Mouse (Mus musculus) small intestine, adult 2 months (tissue): ENCODE results near the gene 2510009E07Rik. TPM values are rescaled to one million over a fixed set of nuclear protein-coding genes. Genes with fewer than 3 reads are reported as not detected.

Source experiments
- H3K27ac ChIP-seq: fragments of 200-500 bp; 2 replicates; pipeline ENCODE4 v1.5.1; 2012; ENCODE audit warnings: low read depth, low read length, control low read depth, inconsistent platforms; ENCODE audit not compliant: insufficient read depth
- H3K27me3 ChIP-seq: fragments of 200-500 bp; 2 replicates; pipeline ENCODE4 v1.6.1; 2012; ENCODE audit warnings: mild to moderate bottlenecking, moderate library complexity, low read length, inconsistent platforms; ENCODE audit not compliant: control insufficient read depth, insufficient read depth
- H3K36me3 ChIP-seq: fragments of 200-500 bp; 2 replicates; pipeline ENCODE4 v1.6.1; 2012; ENCODE audit warnings: mild to moderate bottlenecking, low read length, control low read depth, inconsistent platforms; ENCODE audit not compliant: control insufficient read depth, insufficient read depth
- H3K4me1 ChIP-seq: fragments of 200-500 bp; 2 replicates; pipeline ENCODE4 v1.6.1; 2012; ENCODE audit warnings: low read length, inconsistent platforms, mixed read lengths; ENCODE audit not compliant: control insufficient read depth, insufficient read depth, insufficient read length
- H3K4me3 ChIP-seq: fragments of 200-500 bp; 2 replicates; pipeline ENCODE4 v1.5.1; 2012; ENCODE audit warnings: low read depth, mild to moderate bottlenecking, control low read depth, inconsistent platforms, low read length, moderate library complexity
- CTCF ChIP-seq: fragments of 200-500 bp; IDR thresholded peaks from 2 replicates; pipeline ENCODE4 v1.5.1; 2012; ENCODE audit warnings: low read depth, mild to moderate bottlenecking, control low read depth, inconsistent platforms, low read length, moderate library complexity, mixed read lengths; ENCODE audit not compliant: insufficient replicate concordance, insufficient read length; ENCODE audit errors: extremely low read depth
- POLR2A ChIP-seq: fragments of 200-500 bp; IDR thresholded peaks from 2 replicates; pipeline ENCODE4 v1.6.1; 2012; ENCODE audit warnings: low read depth, mild to moderate bottlenecking, control low read depth, inconsistent platforms, low read length, moderate library complexity
- WGBS: fragments of 180-500 bp; shearing (Covaris S2); methylation state at CpG from one replicate; pipeline ENCODE4 v1.1.7; 2018; 5-methylcytosine and 5-hydroxymethylcytosine counted together
- polyA plus RNA-seq: library from polyadenylated mRNA; depleted of rRNA; stranded (reverse); fragments of >200 nt; gene quantifications from 2 replicates; pipeline ENCODE4 v1.2.3, GENCODE M21; 2012

The 2510009E07Rik gene
- polyA plus RNA-seq, 1 experiment, result 5.3 TPM

GRCm38 (mm10) chr16:21727421-21727820 lies 33.0 kb upstream of the 2510009E07Rik start:
- WGBS, result 91% methylated on average over 3 of the region's 3 CpGs

GRCm38 (mm10) chr16:21724261-21724660 lies 29.8 kb upstream of the 2510009E07Rik start:
- H3K27ac ChIP-seq, result no peak overlapping the region
- no peaks in the 10 kb centered on the region for H3K27me3 ChIP-seq
- no peaks in the 10 kb centered on the region for H3K4me1 ChIP-seq
- WGBS, result 92% methylated on average over 1 of the region's 1 CpGs
- H3K4me3 ChIP-seq, result no peak overlapping the region
- H3K36me3 ChIP-seq, result no peaks in the 10 kb centered on the region
- no peak for TF ChIP-seq CTCF
- no peak for TF ChIP-seq POLR2A

More at GRCm38 (mm10) chr16:21727421-21727820, 33.0 kb upstream of the 2510009E07Rik start:
- no peaks in the 10 kb centered on the region for H3K27me3 ChIP-seq
- no peak overlapping the region for H3K4me3 ChIP-seq
- no peaks in the 10 kb centered on the region for H3K36me3 ChIP-seq
- TF ChIP-seq POLR2A, result no peak
- no peak overlapping the region for H3K27ac ChIP-seq
- no peaks in the 10 kb centered on the region for H3K4me1 ChIP-seq

GRCm38 (mm10) chr16:21719770-21720169 lies 25.3 kb upstream of the 2510009E07Rik start:
- H3K36me3 ChIP-seq, result no peaks in the 10 kb centered on the region
- no peak overlapping the region for H3K27ac ChIP-seq
- no peak for TF ChIP-seq CTCF
- no peak for TF ChIP-seq POLR2A
- no peaks in the 10 kb centered on the region for H3K27me3 ChIP-seq
- no peak overlapping the region for H3K4me3 ChIP-seq
- 74% methylated on average over 7 of the region's 7 CpGs for WGBS
- no peaks in the 10 kb centered on the region for H3K4me1 ChIP-seq

GRCm38 (mm10) chr16:21714516-21714915 lies 20.1 kb upstream of the 2510009E07Rik start:
- TF ChIP-seq POLR2A (no peak), CTCF (no peak)
- H3K27ac ChIP-seq, result no peak overlapping the region
- H3K36me3 ChIP-seq, result no peaks in the 10 kb centered on the region
- no peaks in the 10 kb centered on the region for H3K27me3 ChIP-seq
- H3K4me1 ChIP-seq, result no peaks in the 10 kb centered on the region
- 87% methylated on average over 10 of the region's 10 CpGs for WGBS
- H3K4me3 ChIP-seq, result no peak overlapping the region

GRCm38 (mm10) chr16:21710321-21710720 lies 15.9 kb upstream of the 2510009E07Rik start:
- Histone ChIP-seq H3K4me3 (no peak overlapping the region), H3K27me3 (no peaks in the 10 kb centered on the region), H3K4me1 (no peaks in the 10 kb centered on the region), H3K27ac (no peak overlapping the region), H3K36me3 (no peaks in the 10 kb centered on the region)
- TF ChIP-seq POLR2A (no peak), CTCF (no peak)
- WGBS, result 59% methylated on average over 2 of the region's 2 CpGs

GRCm38 (mm10) chr16:21704691-21705090 lies 10.2 kb upstream of the 2510009E07Rik start:
- H3K4me1 ChIP-seq, result no peaks in the 10 kb centered on the region
- no peaks in the 10 kb centered on the region for H3K36me3 ChIP-seq
- H3K27me3 ChIP-seq, result no peaks in the 10 kb centered on the region
- 36% methylated on average over 5 of the region's 5 CpGs for WGBS
- TF ChIP-seq CTCF, result no peak
- TF ChIP-seq POLR2A, result no peak
- H3K27ac ChIP-seq, result no peak overlapping the region
- H3K4me3 ChIP-seq, result no peak overlapping the region

GRCm38 (mm10) chr16:21702314-21702690 lies 7.8 kb upstream of the 2510009E07Rik start:
- Histone ChIP-seq H3K4me1 (no peaks in the 10 kb centered on the region), H3K27me3 (no peaks in the 10 kb centered on the region), H3K4me3 (no peak overlapping the region), H3K36me3 (no peaks in the 10 kb centered on the region), H3K27ac (peak overlapping the region; percentile 8; the same call in 1 of the 2 replicates)
- WGBS, result 37% methylated on average over 3 of the region's 3 CpGs
- no peak for TF ChIP-seq CTCF
- TF ChIP-seq POLR2A, result no peak
